Mouse (Mus musculus): ENCODE data around the gene Ranbp3.

- TF ChIP-seq CTCF (IDR thresholded peaks at IDR 0.05; ENCODE audit: low read depth, low read length) (no peak), TAL1 (conservative IDR thresholded peaks at IDR 0.05; ENCODE audit: low read depth, low read length) (no peak)
Measured at GRCm38 (mm10) chr17:56727029-56727649, 54.0 kb downstream of the Ranbp3 start.

Measured in G1E (cell line).